Mouse (Mus musculus) intestine, embryonic 14.5 days (tissue): ENCODE results near the gene Morf4l1. TPM values are rescaled to one million over a fixed set of nuclear protein-coding genes. Genes with fewer than 3 reads are reported as not detected.

Experiments used
- ATAC-seq: fragments of 200-750 bp; cut with Nextera tagmentation; replicated peaks from 2 replicates; pipeline ENCODE4 v1.8.0; 2017; ENCODE audit warnings: low read depth, moderate number of reproducible peaks, moderate TSS enrichment, moderate library complexity; ENCODE audit not compliant: low FRiP score, low TSS enrichment
- DNase-seq: peaks from one replicate; pipeline ENCODE4 v3.0.0-alpha.2; 2018; ENCODE audit warnings: low spot score
- H3K27ac ChIP-seq: fragments of 300-500 bp; sonication (generic); 2 replicates; pipeline ENCODE4 v1.5.1; 2014; ENCODE audit warnings: low read depth, mild to moderate bottlenecking, control low read depth
- H3K27me3 ChIP-seq: fragments of 300-500 bp; sonication (generic); replicated peaks from 2 replicates; pipeline ENCODE4 v1.6.1; 2014; ENCODE audit warnings: low read length, control low read depth; ENCODE audit not compliant: control insufficient read depth, insufficient read depth
- H3K36me3 ChIP-seq: fragments of 300-500 bp; sonication (generic); 2 replicates; pipeline ENCODE4 v1.6.1; 2014; ENCODE audit warnings: low read length, control low read depth; ENCODE audit not compliant: control insufficient read depth, insufficient read depth
- H3K4me1 ChIP-seq: fragments of 300-500 bp; sonication (generic); replicated peaks from 2 replicates; pipeline ENCODE4 v1.6.1; 2014; ENCODE audit warnings: low read length, control low read depth, mixed read lengths; ENCODE audit not compliant: control insufficient read depth, insufficient read depth
- H3K4me2 ChIP-seq: fragments of 300-500 bp; sonication (generic); 2 replicates; pipeline ENCODE4 v1.6.1; 2014; ENCODE audit warnings: low read length
- H3K4me3 ChIP-seq: fragments of 300-500 bp; sonication (generic); 2 replicates; pipeline ENCODE4 v1.5.1; 2014; ENCODE audit warnings: low read depth, low read length, control low read depth, mixed read lengths
- H3K9ac ChIP-seq: fragments of 300-500 bp; sonication (generic); 2 replicates; pipeline ENCODE4 v1.6.1; 2014; ENCODE audit warnings: mild to moderate bottlenecking, low read length
- H3K9me3 ChIP-seq: fragments of 300-500 bp; sonication (generic); 2 replicates; pipeline ENCODE4 v1.6.1; 2016; ENCODE audit warnings: low read length, control low read depth; ENCODE audit not compliant: control insufficient read depth
- WGBS: fragments of 180-500 bp; shearing (Covaris S2); extraction: QIAGEN DNeasy Blood & Tissue Kit; methylation state at CpG from one replicate; pipeline ENCODE4 v1.1.7; 2014; 5-methylcytosine and 5-hydroxymethylcytosine counted together
- polyA plus RNA-seq: library from polyadenylated mRNA; unstranded; fragments of >200 nt; fragmentation: Nextera tagmentation; extraction: Ambion mirVana; gene quantifications from 2 replicates; pipeline ENCODE4 v1.2.1, GENCODE M21; 2014

Gene Morf4l1
- polyA plus RNA-seq, 1 experiment from 2014 or later, result 414 TPM

DNA sequence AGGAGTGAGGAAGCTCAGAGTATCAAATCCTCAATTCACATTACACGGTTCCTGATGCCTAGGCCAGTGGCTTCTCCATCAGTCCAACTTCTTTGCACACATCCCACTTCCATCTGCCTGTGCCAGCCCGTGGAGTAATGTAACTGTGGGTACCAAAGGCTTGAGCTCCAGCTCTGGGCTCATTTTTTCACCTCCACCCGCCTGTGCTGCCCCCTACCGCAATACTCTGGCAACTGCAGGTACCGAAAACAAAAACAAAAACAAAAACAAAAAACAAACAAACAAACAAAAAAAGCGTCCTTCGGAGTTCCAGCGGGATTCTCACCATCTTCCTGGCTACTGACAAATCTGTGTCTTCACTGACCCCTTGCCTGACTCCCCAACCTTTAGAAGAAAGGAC lies 20.9 kb upstream of the Morf4l1 start:
- Histone ChIP-seq H3K9ac (no peak overlapping the region), H3K4me1 (no peaks in the 10 kb centered on the region), H3K4me2 (no peak overlapping the region), H3K27ac (no peak overlapping the region), H3K36me3 (no peaks in the 10 kb centered on the region), H3K27me3 (no peaks in the 10 kb centered on the region), H3K9me3 (no peaks in the 10 kb centered on the region), H3K4me3 (no peak overlapping the region)
- WGBS, result 79% methylated on average over 8 of the region's 8 CpGs
- DNase-seq (no peak), ATAC-seq (no peak)

DNA sequence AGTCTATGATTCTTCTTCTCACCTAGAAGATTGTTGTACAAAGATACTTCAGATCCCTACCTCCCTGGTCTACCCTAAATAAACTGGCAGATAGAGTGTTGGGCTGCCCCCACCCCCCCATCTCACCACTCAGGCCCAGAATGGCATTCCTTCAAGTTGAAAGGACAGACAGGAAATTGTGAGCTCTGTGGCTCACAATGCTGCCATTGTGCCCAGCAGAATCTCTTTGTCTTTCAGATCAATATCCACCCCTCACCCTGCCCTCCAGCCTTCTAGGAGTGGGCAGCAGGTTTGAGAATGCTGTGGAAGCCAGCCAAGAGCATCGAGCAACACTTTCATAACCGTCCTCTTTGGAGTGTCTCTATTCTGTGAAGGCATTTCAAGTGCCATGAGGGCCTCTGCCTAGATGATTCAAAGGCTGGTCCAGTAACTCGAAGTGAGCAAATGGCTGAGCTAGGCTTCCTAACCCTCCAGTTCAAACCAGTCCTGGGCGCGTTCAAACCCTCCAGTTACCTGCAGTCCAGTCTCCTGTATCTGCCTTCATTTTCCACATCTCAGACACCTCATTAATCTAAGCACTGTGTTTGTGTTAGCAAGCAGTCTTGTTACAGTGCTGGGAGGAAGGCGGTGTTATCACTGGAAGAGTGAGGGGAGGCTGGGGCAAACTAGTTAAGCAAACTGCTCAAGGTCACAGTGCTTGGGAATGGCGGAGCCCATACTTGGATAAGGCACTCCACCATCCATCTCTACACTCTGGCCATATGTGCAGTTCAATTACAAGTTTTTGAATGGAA lies 19.2 kb upstream of the Morf4l1 start:
- H3K36me3 ChIP-seq, result no peaks in the 10 kb centered on the region

DNA sequence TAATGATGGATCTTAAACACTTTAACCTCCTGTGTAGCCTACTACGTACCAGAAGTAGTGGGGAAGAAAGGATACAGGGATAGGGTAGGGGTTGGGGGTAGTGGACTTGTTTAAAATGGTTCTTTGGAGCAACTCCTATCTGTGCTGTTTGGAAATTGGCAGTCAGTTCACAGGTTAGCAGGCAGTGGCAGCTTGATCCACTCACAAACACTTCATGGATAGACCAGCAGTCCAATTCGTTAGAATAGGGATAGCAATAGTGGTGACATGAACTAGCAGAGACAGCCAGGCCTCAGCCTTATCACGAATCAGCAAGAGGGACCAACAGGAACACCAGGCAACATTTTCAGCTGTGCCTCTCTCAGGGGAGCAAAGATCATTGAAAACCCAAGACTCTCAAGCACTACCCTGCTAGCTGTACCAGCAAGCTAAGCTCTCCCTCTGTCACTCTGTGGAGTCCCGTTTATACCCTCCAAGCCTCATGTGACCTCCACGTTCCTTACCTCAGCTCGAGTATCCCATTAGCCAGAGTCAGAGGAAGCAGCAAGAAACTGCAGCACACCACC lies 14.1 kb upstream of the Morf4l1 start:
- DNase-seq (no peak), ATAC-seq (no peak)

More for the DNA sequence above, 19.2 kb upstream of the Morf4l1 start:
- no peaks in the 10 kb centered on the region for H3K27me3 ChIP-seq
- no peak overlapping the region for H3K4me2 ChIP-seq
- H3K9ac ChIP-seq, result no peak overlapping the region
- H3K27ac ChIP-seq, result no peak overlapping the region
- DNase-seq (no peak), ATAC-seq (no peak)
- WGBS, result 63% methylated on average over 7 of the region's 7 CpGs
- no peak overlapping the region for H3K4me3 ChIP-seq
- no peaks in the 10 kb centered on the region for H3K4me1 ChIP-seq
- H3K9me3 ChIP-seq, result no peaks in the 10 kb centered on the region

DNA sequence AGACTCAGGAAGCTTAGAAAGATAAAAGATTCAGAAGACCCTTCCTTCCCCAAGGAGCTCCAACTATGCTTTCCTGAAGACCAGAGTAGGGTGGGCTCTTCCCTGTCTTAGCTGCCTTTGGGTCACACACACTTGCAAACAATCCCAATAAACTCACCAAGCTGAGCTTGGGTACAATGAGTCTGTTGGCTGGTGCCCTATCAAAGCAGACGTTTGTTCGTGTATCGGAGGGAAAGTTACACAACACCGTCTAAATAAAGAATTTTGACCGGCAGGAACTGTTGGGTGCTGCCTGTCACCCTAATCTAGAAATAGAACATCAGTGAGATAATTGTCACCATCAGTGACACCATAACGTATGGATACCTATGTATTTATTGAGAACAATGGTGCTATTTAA lies 12.6 kb upstream of the Morf4l1 start:
- no peak overlapping the region for H3K27ac ChIP-seq
- 0 out of 2 replicates have a peak overlapping the region, but pooled peaks have one; percentile 33 for H3K4me3 ChIP-seq
- H3K27me3 ChIP-seq, result no peaks in the 10 kb centered on the region
- H3K36me3 ChIP-seq, result no peaks in the 10 kb centered on the region
- no peak for DNase-seq
- WGBS, result 71% methylated on average over 6 of the region's 6 CpGs
- ATAC-seq, result no peak
- H3K9ac ChIP-seq, result no peak overlapping the region
- no peaks in the 10 kb centered on the region for H3K9me3 ChIP-seq
- H3K4me1 ChIP-seq, result 0 out of 2 replicates have a peak, but pooled peaks cover 3% of the 10 kb centered on the region
- H3K4me2 ChIP-seq, result peak overlapping the region; percentile 46

More for the DNA sequence above, 14.1 kb upstream of the Morf4l1 start:
- H3K27ac ChIP-seq, result no peak overlapping the region
- 78% methylated on average over 6 of the region's 6 CpGs for WGBS
- H3K36me3 ChIP-seq, result no peaks in the 10 kb centered on the region
- H3K4me1 ChIP-seq, result 0 out of 2 replicates have a peak, but pooled peaks cover 3% of the 10 kb centered on the region
- no peaks in the 10 kb centered on the region for H3K27me3 ChIP-seq
- H3K4me3 ChIP-seq, result no peak overlapping the region
- no peaks in the 10 kb centered on the region for H3K9me3 ChIP-seq
- H3K4me2 ChIP-seq, result no peak overlapping the region
- H3K9ac ChIP-seq, result no peak overlapping the region

- Histone ChIP-seq H3K4me2 (peak overlapping the region; percentile 46), H3K36me3 (no peaks in the 10 kb centered on the region), H3K9me3 (no peaks in the 10 kb centered on the region), H3K4me1 (0 out of 2 replicates have a peak, but pooled peaks cover 3% of the 10 kb centered on the region), H3K27me3 (no peaks in the 10 kb centered on the region), H3K4me3 (peak overlapping the region; percentile 33), H3K27ac (no peak overlapping the region), H3K9ac (no peak overlapping the region)
- WGBS, result 2% methylated on average over 30 of the region's 30 CpGs
- DNase-seq, result peak; percentile 80
- peak; percentile 75 for ATAC-seq
Observed at GRCm38 (mm10) chr9:90126260-90127010, 11.9 kb upstream of the Morf4l1 start.

- WGBS, result 29% methylated on average over 7 of the region's 7 CpGs
- Histone ChIP-seq H3K4me1 (0 out of 2 replicates have a peak, but pooled peaks cover 3% of the 10 kb centered on the region), H3K9me3 (no peaks in the 10 kb centered on the region), H3K27ac (no peak overlapping the region), H3K36me3 (no peaks in the 10 kb centered on the region), H3K4me2 (peak overlapping the region; percentile 46), H3K27me3 (no peaks in the 10 kb centered on the region), H3K4me3 (peak overlapping the region; percentile 33), H3K9ac (no peak overlapping the region)
- no peak for DNase-seq
- ATAC-seq, result no peak
Observed at GRCm38 (mm10) chr9:90125416-90126099, 11.0 kb upstream of the Morf4l1 start.

GRCm38 (mm10) chr9:90124873-90125245 lies 10.3 kb upstream of the Morf4l1 start:
- ATAC-seq, result no peak
- DNase-seq, result peak; percentile 54
- H3K4me1 ChIP-seq, result 0 out of 2 replicates have a peak, but pooled peaks cover 3% of the 10 kb centered on the region
- H3K4me2 ChIP-seq, result no peak overlapping the region
- H3K9me3 ChIP-seq, result no peaks in the 10 kb centered on the region
- no peak overlapping the region for H3K9ac ChIP-seq
- H3K4me3 ChIP-seq, result no peak overlapping the region
- no peak overlapping the region for H3K27ac ChIP-seq
- no peaks in the 10 kb centered on the region for H3K36me3 ChIP-seq
- H3K27me3 ChIP-seq, result no peaks in the 10 kb centered on the region
- 35% methylated on average over 8 of the region's 8 CpGs for WGBS
